Mouse (Mus musculus) spleen, adult 2 months (tissue): ENCODE data around the gene Vezt.

Experiments used
- CTCF ChIP-seq: fragments of 200-500 bp; IDR thresholded peaks from 2 replicates; pipeline ENCODE4 v1.5.1; 2011; ENCODE audit warnings: mild to moderate bottlenecking, inconsistent platforms; ENCODE audit not compliant: insufficient read depth, insufficient read length, insufficient replicate concordance; ENCODE audit errors: extremely low read depth
- POLR2A ChIP-seq: fragments of 200-500 bp; IDR thresholded peaks from 2 replicates; pipeline ENCODE4 v1.6.1; 2011; ENCODE audit warnings: low read depth, low read length, inconsistent platforms

GRCm38 (mm10) chr10:94035658-94036374 is at the start of gene Vezt, which contains the start of gene Fgd6:
- TF ChIP-seq POLR2A (peak; percentile 37; the same call in 1 of the 2 replicates), CTCF (peak; percentile 49; the same call in 1 of the 2 replicates)
